Mouse (Mus musculus) heart, postnatal 0 days (tissue): Measurements from ENCODE around the gene Rtp3.

Source experiments
- CTCF ChIP-seq: IDR thresholded peaks from 2 replicates; pipeline ENCODE4 v1.5.1; 2016; ENCODE audit warnings: antibody characterized with exemption, control low read depth, low read depth
- EP300 ChIP-seq: IDR thresholded peaks from 2 replicates; pipeline ENCODE4 v1.6.1; 2016; ENCODE audit warnings: antibody characterized with exemption, low read depth

- TF ChIP-seq CTCF (no peak), EP300 (no peak)
Observed at GRCm38 (mm10) chr9:110951866-110952265, 38.5 kb downstream of the Rtp3 start.
